Mouse (Mus musculus) forebrain, postnatal 0 days (tissue): ENCODE data around the gene Glud1. TPM values are rescaled to one million over a fixed set of nuclear protein-coding genes. Genes with fewer than 3 reads are reported as not detected.
"Not testable (repeated sequence)": the region's sequence is repeated elsewhere in the genome, so short reads cannot be mapped to it uniquely, and the experiment has no call there.

Experiments used
- ATAC-seq: fragments of 200-750 bp; cut with Nextera tagmentation; 2 replicates; pipeline ENCODE4 v1.8.0; 2017; ENCODE audit warnings: mild to moderate bottlenecking, moderate library complexity
- DNase-seq: peaks from one replicate; pipeline ENCODE4 v3.0.0-alpha.2; 2015
- H3K27ac ChIP-seq: fragments of 300-500 bp; sonication (generic); 2 replicates; pipeline ENCODE4 v1.5.1; 2014; ENCODE audit warnings: low read depth, mild to moderate bottlenecking, antibody characterized with exemption, low read length, moderate library complexity, mixed read lengths
- H3K27me3 ChIP-seq: fragments of 300-500 bp; sonication (generic); 2 replicates; pipeline ENCODE4 v1.6.1; 2014; ENCODE audit warnings: mild to moderate bottlenecking, low read length, mixed read lengths; ENCODE audit not compliant: insufficient read depth
- H3K36me3 ChIP-seq: fragments of 300-500 bp; sonication (generic); 2 replicates; pipeline ENCODE4 v1.6.1; 2014; ENCODE audit warnings: mild to moderate bottlenecking, moderate library complexity; ENCODE audit not compliant: insufficient read depth
- H3K4me1 ChIP-seq: fragments of 300-500 bp; sonication (generic); 2 replicates; pipeline ENCODE4 v1.6.1; 2014; ENCODE audit warnings: antibody characterized with exemption; ENCODE audit not compliant: insufficient read depth
- H3K4me2 ChIP-seq: fragments of 300-500 bp; sonication (generic); 2 replicates; pipeline ENCODE4 v1.6.1; 2014; ENCODE audit warnings: low read depth, mild to moderate bottlenecking, moderate library complexity
- H3K4me3 ChIP-seq: fragments of 300-500 bp; sonication (generic); 2 replicates; pipeline ENCODE4 v1.5.1; 2014; ENCODE audit warnings: low read depth, low read length, mixed read lengths
- H3K9ac ChIP-seq: fragments of 300-500 bp; sonication (generic); 2 replicates; pipeline ENCODE4 v1.6.1; 2014; ENCODE audit warnings: mild to moderate bottlenecking
- H3K9me3 ChIP-seq: fragments of 300-500 bp; sonication (generic); 2 replicates; pipeline ENCODE4 v1.6.1; 2016; ENCODE audit warnings: low read length
- CTCF ChIP-seq: sonication (generic); IDR thresholded peaks from 2 replicates; pipeline ENCODE4 v1.5.1; 2016; ENCODE audit warnings: antibody characterized with exemption, control low read depth, low read depth
- WGBS: fragments of 180-500 bp; shearing (Covaris S2); extraction: QIAGEN DNeasy Blood & Tissue Kit; methylation state at CpG from one replicate; pipeline ENCODE4 v1.1.7; 2014; 5-methylcytosine and 5-hydroxymethylcytosine counted together
- polyA plus RNA-seq: library from polyadenylated mRNA; unstranded; fragments of >200 nt; fragmentation: Nextera tagmentation; extraction: Ambion mirVana; gene quantifications from 2 replicates; pipeline ENCODE4 v1.2.1, GENCODE M21; 2015
- total RNA-seq: library from RNA; depleted of rRNA; stranded (reverse); fragments of >200 nt; gene quantifications from 2 replicates; pipeline ENCODE4 v1.2.3, GENCODE M21; 2014

Gene Glud1
- total and polyA plus RNA-seq, 2 experiments from 2014 or later, result 114 to 179 TPM

DNA sequence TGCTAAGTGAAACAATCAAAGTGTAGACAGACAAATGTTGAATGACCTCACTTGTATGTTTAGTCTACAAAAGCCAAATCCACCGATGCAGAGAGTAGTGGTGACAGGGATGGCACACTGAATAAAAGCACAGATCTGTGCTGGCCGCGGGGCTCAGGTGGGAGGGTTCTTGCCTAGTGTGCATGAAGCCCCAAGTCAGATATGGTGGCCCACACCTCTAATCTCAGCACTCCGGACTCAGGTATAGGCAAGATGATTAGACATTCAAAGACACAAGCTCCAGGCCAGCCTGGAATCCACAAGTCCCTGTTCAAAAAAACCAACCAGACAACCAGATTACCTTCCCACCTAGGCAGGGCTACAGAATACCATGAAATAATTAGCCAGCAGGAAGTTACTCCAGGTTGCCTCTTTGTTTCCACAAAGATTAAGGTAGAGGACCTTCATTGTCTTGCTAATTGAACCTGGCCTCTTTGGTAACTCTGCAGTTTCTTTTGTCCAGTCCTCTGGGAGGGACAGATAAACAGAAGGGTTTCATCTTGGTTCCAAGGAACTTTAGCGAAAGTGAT is 49.2 kb downstream of the Glud1 start:
- no peak for TF ChIP-seq CTCF
- H3K4me3 ChIP-seq, result no peak overlapping the region
- no peaks in the 10 kb centered on the region for H3K9me3 ChIP-seq
- H3K9ac ChIP-seq, result no peak overlapping the region
- peaks cover 9% of the 10 kb centered on the region; the same call in 1 of the 2 replicates for H3K4me1 ChIP-seq
- WGBS, result 26% methylated on average over 5 of the region's 5 CpGs
- no peak overlapping the region for H3K27ac ChIP-seq
- no peaks in the 10 kb centered on the region for H3K27me3 ChIP-seq
- DNase-seq, result no peak
- no peak for ATAC-seq
- H3K4me2 ChIP-seq, result no peak overlapping the region
- H3K36me3 ChIP-seq, result no peaks in the 10 kb centered on the region

DNA sequence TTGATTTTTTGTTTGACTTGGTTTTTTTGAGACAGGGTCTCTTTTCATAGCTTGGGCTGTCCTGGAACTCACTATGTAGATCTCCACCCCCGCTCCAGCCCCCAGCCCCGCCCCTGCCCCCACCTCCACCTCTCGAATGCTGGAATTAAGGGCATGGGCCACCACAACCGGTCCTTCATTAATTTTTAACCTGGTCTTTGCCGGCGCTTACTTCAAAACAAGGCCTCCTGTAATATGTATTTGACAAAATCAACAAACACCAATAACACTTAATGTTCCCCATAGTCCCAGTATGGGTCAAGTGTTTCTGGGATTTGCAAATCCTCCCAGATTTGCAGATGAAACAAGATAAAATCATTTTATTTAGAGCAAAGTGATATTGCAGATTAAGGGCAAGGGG is 49.7 kb downstream of the Glud1 start:
- Histone ChIP-seq H3K27me3 (no peaks in the 10 kb centered on the region), H3K27ac (no peak overlapping the region), H3K4me2 (no peak overlapping the region), H3K9me3 (no peaks in the 10 kb centered on the region), H3K4me1 (peaks cover 9% of the 10 kb centered on the region; the same call in 1 of the 2 replicates), H3K36me3 (no peaks in the 10 kb centered on the region), H3K4me3 (no peak overlapping the region), H3K9ac (no peak overlapping the region)
- WGBS, result 47% methylated on average over 6 of the region's 6 CpGs
- no peak for ATAC-seq
- DNase-seq, result no peak
- TF ChIP-seq CTCF, result no peak

DNA sequence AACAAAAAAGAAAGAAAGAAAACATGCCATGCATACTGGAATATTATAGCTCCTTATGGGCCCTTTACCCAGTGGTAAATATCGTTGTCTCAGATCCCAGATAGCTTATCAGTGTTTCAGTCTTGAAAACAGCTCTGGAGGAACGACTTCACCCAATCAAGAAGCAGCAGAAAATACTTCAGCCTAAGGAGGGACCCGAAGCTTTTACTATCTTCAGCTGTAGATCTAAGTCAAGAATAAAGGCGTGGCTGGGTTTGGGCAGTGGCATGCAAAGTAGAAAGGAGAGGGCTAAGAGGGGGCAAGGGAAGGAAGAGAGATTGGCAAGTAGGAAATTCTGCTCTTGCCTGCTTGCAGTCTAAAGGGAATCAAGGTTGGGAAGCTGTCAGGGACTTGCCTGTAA is 51.6 kb downstream of the Glud1 start:
- Histone ChIP-seq H3K4me1 (peaks cover 9% of the 10 kb centered on the region; the same call in 1 of the 2 replicates), H3K9me3 (no peaks in the 10 kb centered on the region), H3K9ac (no peak overlapping the region), H3K27ac (no peak overlapping the region), H3K4me3 (no peak overlapping the region), H3K36me3 (no peaks in the 10 kb centered on the region), H3K27me3 (no peaks in the 10 kb centered on the region), H3K4me2 (no peak overlapping the region)
- TF ChIP-seq CTCF, result no peak
- WGBS, result 84% methylated on average over 4 of the region's 4 CpGs
- ATAC-seq (no peak), DNase-seq (no peak)

DNA sequence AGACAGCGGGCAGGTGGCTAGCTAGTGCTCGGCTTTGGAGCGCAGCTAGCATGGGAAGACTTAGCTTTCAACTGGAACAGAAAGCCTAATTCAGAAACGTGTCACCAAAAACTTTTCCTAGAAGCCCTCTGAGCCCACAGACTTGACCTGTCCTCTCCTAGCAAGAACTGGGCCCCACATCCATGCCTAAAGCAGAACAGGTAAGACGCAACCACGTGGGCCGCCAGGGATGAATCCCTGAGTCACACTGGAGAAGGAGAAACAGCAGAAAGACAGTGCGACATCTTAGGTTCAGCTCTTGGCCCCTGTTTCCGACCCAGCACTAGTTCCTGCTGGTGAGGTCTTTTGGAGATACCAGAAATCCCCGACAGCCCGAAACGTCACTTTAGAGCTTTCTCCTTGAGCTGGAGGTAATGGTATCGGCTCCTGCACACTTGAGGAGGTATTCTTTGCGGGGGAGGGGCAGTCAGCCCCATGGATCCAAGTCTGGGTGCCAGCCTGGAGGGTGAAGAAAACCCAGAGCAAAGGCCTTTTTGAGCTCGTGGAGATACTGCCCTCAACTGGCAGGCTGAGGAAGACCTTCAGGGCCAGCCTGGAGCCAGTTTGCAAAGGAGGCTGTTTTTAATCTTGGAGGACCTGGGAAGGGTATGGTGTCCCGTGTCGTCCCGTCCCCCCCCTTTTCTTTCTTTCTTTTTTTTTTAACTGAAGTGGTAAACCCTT is 52.4 kb downstream of the Glud1 start:
- TF ChIP-seq CTCF, result peak; percentile 76
- Histone ChIP-seq H3K4me3 (peak overlapping the region; percentile 44), H3K4me1 (peaks cover 9% of the 10 kb centered on the region; the same call in 1 of the 2 replicates), H3K9ac (peak overlapping the region; percentile 66), H3K4me2 (peak overlapping the region; percentile 81), H3K36me3 (no peaks in the 10 kb centered on the region), H3K27ac (peak overlapping the region; percentile 79), H3K9me3 (no peaks in the 10 kb centered on the region), H3K27me3 (no peaks in the 10 kb centered on the region)
- ATAC-seq, result peak; percentile 70
- WGBS, result 33% methylated on average over 18 of the region's 18 CpGs
- DNase-seq, result peak; percentile 83

DNA sequence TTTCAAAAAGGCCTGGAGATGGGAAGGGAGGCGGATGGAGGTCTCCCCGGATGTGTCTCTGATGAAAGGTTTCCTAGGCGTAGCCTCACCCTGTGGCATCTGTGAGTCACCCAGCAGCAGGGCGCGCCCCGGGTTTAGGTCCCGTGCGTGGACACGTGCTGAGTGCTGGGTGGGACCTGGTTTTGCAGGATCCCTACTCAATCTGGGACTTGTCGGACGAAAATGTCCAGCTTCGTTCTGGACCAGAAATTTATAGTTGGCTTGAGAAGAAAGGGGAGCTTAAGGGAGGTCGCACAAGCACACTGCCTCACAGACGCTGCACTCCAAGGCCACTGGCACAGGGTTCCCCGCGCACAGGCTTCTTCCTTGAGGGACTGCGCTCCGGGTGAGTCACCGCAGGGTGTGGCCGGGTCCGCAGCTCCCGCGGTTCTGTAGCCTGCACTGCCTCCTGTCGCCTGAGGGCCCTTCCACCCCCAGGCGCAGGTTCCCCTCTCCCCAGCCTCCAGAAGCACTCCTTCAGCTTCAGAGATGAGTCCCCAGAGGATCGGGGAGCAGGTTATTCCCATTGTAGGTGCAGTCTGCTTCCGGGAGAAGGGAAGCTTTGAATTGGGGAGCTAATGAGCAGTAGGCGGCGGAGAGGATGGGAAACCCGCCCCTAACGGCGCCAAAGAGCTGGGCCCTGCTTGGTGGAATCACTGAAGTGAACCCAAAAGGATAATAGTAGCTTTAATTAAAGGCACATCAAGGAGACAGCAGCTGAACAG is 53.1 kb downstream of the Glud1 start:
- Histone ChIP-seq H3K4me3 (peak overlapping the region; percentile 44), H3K27ac (peak overlapping the region; percentile 79), H3K27me3 (no peaks in the 10 kb centered on the region), H3K36me3 (no peaks in the 10 kb centered on the region), H3K4me2 (peak overlapping the region; percentile 81), H3K9me3 (no peaks in the 10 kb centered on the region), H3K9ac (peak overlapping the region; percentile 66), H3K4me1 (peaks cover 9% of the 10 kb centered on the region; the same call in 1 of the 2 replicates)
- ATAC-seq (peak; percentile 90), DNase-seq (peak; percentile 77)
- WGBS, result under 1% methylated on average over 32 of the region's 32 CpGs
- TF ChIP-seq CTCF, result peak; percentile 58

DNA sequence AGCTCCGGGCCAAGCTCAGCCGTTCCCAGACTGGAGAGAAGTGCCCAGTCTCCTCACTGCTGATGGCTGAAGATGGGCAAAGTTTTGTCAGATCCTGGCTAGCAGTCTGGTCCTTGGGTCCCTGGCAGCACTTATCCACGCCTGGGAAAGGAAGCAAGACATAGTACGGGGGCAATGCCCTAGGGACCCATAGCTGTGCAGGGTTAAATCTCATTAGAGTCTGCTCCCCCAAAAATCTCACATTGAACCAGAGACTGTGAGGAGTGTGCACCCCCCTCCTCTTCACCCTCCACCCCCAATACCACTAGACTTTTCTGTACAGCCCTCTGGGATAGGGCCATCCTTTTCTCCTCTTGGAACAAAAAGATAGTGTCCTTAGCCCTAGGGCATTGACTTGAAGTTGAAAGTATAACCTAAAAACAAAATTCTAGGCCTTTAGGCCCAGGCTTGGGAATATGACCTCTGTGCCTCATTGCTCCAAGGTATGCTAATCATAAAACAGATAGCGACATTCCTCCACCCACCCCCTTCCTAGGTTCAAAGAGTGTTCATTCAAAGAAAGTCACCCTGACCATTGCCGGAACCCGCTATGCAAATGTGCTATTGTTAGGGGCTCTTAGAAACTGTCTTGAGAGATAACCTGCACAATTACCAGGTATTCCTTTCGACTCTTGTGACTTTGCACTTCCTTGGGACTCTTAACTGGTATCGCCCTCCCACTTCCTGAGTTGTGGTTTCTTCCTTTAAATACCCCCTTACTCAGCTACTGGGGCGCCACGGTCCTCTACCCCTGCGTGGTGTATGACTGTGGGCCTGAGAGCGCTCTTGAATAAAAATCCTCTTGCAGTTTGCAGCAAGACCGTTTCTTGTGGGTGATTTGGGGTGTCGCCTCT is 54.0 kb downstream of the Glud1 start:
- not testable (repeated sequence) for H3K36me3 ChIP-seq, ATAC-seq, H3K9me3 ChIP-seq, H3K4me1 ChIP-seq, H3K27me3 ChIP-seq, DNase-seq
- WGBS, result 74% methylated on average over 15 of the region's 15 CpGs
- Histone ChIP-seq H3K4me2 (peak overlapping the region; percentile 81), H3K4me3 (peak overlapping the region; percentile 44), H3K9ac (peak overlapping the region; percentile 66), H3K27ac (peak overlapping the region; percentile 79; the same call in 1 of the 2 replicates)
